Mouse (Mus musculus) kidney, postnatal 14 days (tissue): Measurements from ENCODE around the gene Pdk1.

ENCODE experiments used
- DNase-seq: peaks from one replicate; pipeline ENCODE4 v3.0.0; 2022; ENCODE audit warnings: mixed read lengths

Pdk1 gene

GRCm38 (mm10) chr2:71872801-71873443 lies at the start of gene Pdk1:
TSS of gene Pdk1 (plus strand) at chr2:71873224.
- peak; percentile 99 for DNase-seq

- no peak for DNase-seq
Measured at GRCm38 (mm10) chr2:71824146-71824545, 48.9 kb upstream of the Pdk1 start.

GRCm38 (mm10) chr2:71827711-71828110 lies 45.3 kb upstream of the Pdk1 start:
- no peak for DNase-seq

- no peak for DNase-seq
Measured at GRCm38 (mm10) chr2:71828928-71829327, 44.1 kb upstream of the Pdk1 start.

GRCm38 (mm10) chr2:71833626-71834025 lies 39.4 kb upstream of the Pdk1 start:
- DNase-seq = no peak

- no peak for DNase-seq
Measured at GRCm38 (mm10) chr2:71834371-71834770, 38.7 kb upstream of the Pdk1 start.

- DNase-seq = no peak
Measured at GRCm38 (mm10) chr2:71835556-71835955, 37.5 kb upstream of the Pdk1 start.

- no peak for DNase-seq
Measured at GRCm38 (mm10) chr2:71836232-71836631, 36.8 kb upstream of the Pdk1 start.

GRCm38 (mm10) chr2:71837261-71837660 lies 35.8 kb upstream of the Pdk1 start:
- peak; percentile 38 for DNase-seq

- peak; percentile 70 for DNase-seq
Measured at GRCm38 (mm10) chr2:71837791-71838190, 35.2 kb upstream of the Pdk1 start.

- DNase-seq = no peak
Measured at GRCm38 (mm10) chr2:71843316-71843715, 29.7 kb upstream of the Pdk1 start.

GRCm38 (mm10) chr2:71844906-71845305 lies 28.1 kb upstream of the Pdk1 start:
- no peak for DNase-seq

GRCm38 (mm10) chr2:71852161-71852560 lies 20.9 kb upstream of the Pdk1 start:
- DNase-seq = peak; percentile 68

GRCm38 (mm10) chr2:71855076-71855475 lies 17.9 kb upstream of the Pdk1 start:
- no peak for DNase-seq

- no peak for DNase-seq
Measured at GRCm38 (mm10) chr2:71863531-71864173, 9.4 kb upstream of the Pdk1 start.

- no peak for DNase-seq
Measured at GRCm38 (mm10) chr2:71865022-71865421, 8.0 kb upstream of the Pdk1 start.

GRCm38 (mm10) chr2:71865935-71866334 lies 7.1 kb upstream of the Pdk1 start:
- DNase-seq = no peak

- no peak for DNase-seq
Measured at GRCm38 (mm10) chr2:71866565-71866964, 6.5 kb upstream of the Pdk1 start.

GRCm38 (mm10) chr2:71867019-71867418 lies 6.0 kb upstream of the Pdk1 start:
- DNase-seq = no peak

- peak; percentile 76 for DNase-seq
Measured at GRCm38 (mm10) chr2:71867480-71867879, 5.5 kb upstream of the Pdk1 start.

GRCm38 (mm10) chr2:71868256-71868655 lies 4.8 kb upstream of the Pdk1 start:
- no peak for DNase-seq

- no peak for DNase-seq
Measured at GRCm38 (mm10) chr2:71872141-71872540, 883 bp upstream of the Pdk1 start.

- DNase-seq = peak; percentile 70
Measured at GRCm38 (mm10) chr2:71873474-71874322, 674 bp downstream of the Pdk1 start.

- DNase-seq = no peak
Measured at GRCm38 (mm10) chr2:71874422-71874821, 1.4 kb downstream of the Pdk1 start.
